Mouse (Mus musculus): ENCODE data around the gene Wrap73. TPM values are rescaled to one million over a fixed set of nuclear protein-coding genes. Genes with fewer than 3 reads are reported as not detected.

Wrap73 gene
- polyA plus RNA-seq (2014; fragmentation: Nextera tagmentation; extraction: Ambion mirVana), result 22.1 and 26.5 TPM in 2 replicates

- peaks cover 12% of the 10 kb centered on the region for H3K4me1 ChIP-seq (ENCODE audit: control insufficient read depth, insufficient read depth, low read length)
- H3K4me2 ChIP-seq, result peak within 1 kb of the TSS; percentile 96
- no peaks in the 10 kb centered on the region for H3K36me3 ChIP-seq (ENCODE audit: control insufficient read depth, insufficient read depth, low read length)
- peak; percentile 91 for ATAC-seq (replicated peaks; ENCODE audit: insufficient number of reproducible peaks, low FRiP score, low TSS enrichment)
- no peaks in the 10 kb centered on the region for H3K9me3 ChIP-seq (replicated peaks; ENCODE audit: control insufficient read depth, low read length)
- WGBS (ENCODE audit: insufficient replicate concordance), result 2% methylated on average over 46 of the region's 49 CpGs
- H3K27ac ChIP-seq (ENCODE audit: low read depth, low read length), result peak within 1 kb of the TSS; percentile 62
- peaks cover 44% of the 10 kb centered on the region for H3K27me3 ChIP-seq (ENCODE audit: control insufficient read depth, insufficient read depth, low read length)
- H3K9ac ChIP-seq (ENCODE audit: low read depth, low read length), result peak within 1 kb of the TSS; percentile 87
- peak within 1 kb of the TSS; percentile 87 for H3K4me3 ChIP-seq (ENCODE audit: low read depth, low read length)
These were observed at the start of gene Wrap73 for GRCm38 (mm10) chr4:154142211-154143040. Gene Wrap73, plus strand, starts transcription at chr4:154142372.

GRCm38 (mm10) chr4:154093210-154093609 is 49.0 kb upstream of the Wrap73 start:
- H3K4me3 ChIP-seq (ENCODE audit: low read depth, low read length), result no peak overlapping the region
- ATAC-seq (replicated peaks; ENCODE audit: insufficient number of reproducible peaks, low FRiP score, low TSS enrichment), result no peak
- H3K36me3 ChIP-seq (ENCODE audit: control insufficient read depth, insufficient read depth, low read length), result no peaks in the 10 kb centered on the region
- H3K9ac ChIP-seq (ENCODE audit: low read depth, low read length), result no peak overlapping the region
- no peak overlapping the region for H3K27ac ChIP-seq (ENCODE audit: low read depth, low read length)
- no peak overlapping the region for H3K4me2 ChIP-seq
- H3K27me3 ChIP-seq (ENCODE audit: control insufficient read depth, insufficient read depth, low read length), result peaks cover 43% of the 10 kb centered on the region
- WGBS (ENCODE audit: insufficient replicate concordance), result 21% methylated on average over 9 of the region's 9 CpGs
- H3K9me3 ChIP-seq (replicated peaks; ENCODE audit: control insufficient read depth, low read length), result no peaks in the 10 kb centered on the region
- no peaks in the 10 kb centered on the region for H3K4me1 ChIP-seq (ENCODE audit: control insufficient read depth, insufficient read depth, low read length)

- H3K4me2 ChIP-seq, result no peak overlapping the region
- 19% methylated on average over 6 of the region's 6 CpGs for WGBS (ENCODE audit: insufficient replicate concordance)
- no peak overlapping the region for H3K9ac ChIP-seq (ENCODE audit: low read depth, low read length)
- peaks cover 48% of the 10 kb centered on the region for H3K27me3 ChIP-seq (ENCODE audit: control insufficient read depth, insufficient read depth, low read length)
- H3K27ac ChIP-seq (ENCODE audit: low read depth, low read length), result no peak overlapping the region
- ATAC-seq (replicated peaks; ENCODE audit: insufficient number of reproducible peaks, low FRiP score, low TSS enrichment), result no peak
- H3K9me3 ChIP-seq (replicated peaks; ENCODE audit: control insufficient read depth, low read length), result no peaks in the 10 kb centered on the region
- no peaks in the 10 kb centered on the region for H3K36me3 ChIP-seq (ENCODE audit: control insufficient read depth, insufficient read depth, low read length)
- H3K4me3 ChIP-seq (ENCODE audit: low read depth, low read length), result no peak overlapping the region
- no peaks in the 10 kb centered on the region for H3K4me1 ChIP-seq (ENCODE audit: control insufficient read depth, insufficient read depth, low read length)
These were observed 46.1 kb upstream of the Wrap73 start for GRCm38 (mm10) chr4:154096111-154096510.

GRCm38 (mm10) chr4:154099361-154099760 is 42.8 kb upstream of the Wrap73 start:
- Histone ChIP-seq H3K4me1 (ENCODE audit: control insufficient read depth, insufficient read depth, low read length) (no peaks in the 10 kb centered on the region), H3K9ac (ENCODE audit: low read depth, low read length) (no peak overlapping the region), H3K27ac (ENCODE audit: low read depth, low read length) (no peak overlapping the region), H3K9me3 (replicated peaks; ENCODE audit: control insufficient read depth, low read length) (no peaks in the 10 kb centered on the region), H3K4me3 (ENCODE audit: low read depth, low read length) (no peak overlapping the region), H3K4me2 (no peak overlapping the region), H3K36me3 (ENCODE audit: control insufficient read depth, insufficient read depth, low read length) (no peaks in the 10 kb centered on the region), H3K27me3 (ENCODE audit: control insufficient read depth, insufficient read depth, low read length) (peaks cover 54% of the 10 kb centered on the region)
- 27% methylated on average over 7 of the region's 7 CpGs for WGBS (ENCODE audit: insufficient replicate concordance)
- ATAC-seq (replicated peaks; ENCODE audit: insufficient number of reproducible peaks, low FRiP score, low TSS enrichment), result no peak

GRCm38 (mm10) chr4:154103386-154103785 is 38.8 kb upstream of the Wrap73 start:
- no peak for ATAC-seq (replicated peaks; ENCODE audit: insufficient number of reproducible peaks, low FRiP score, low TSS enrichment)
- Histone ChIP-seq H3K9ac (ENCODE audit: low read depth, low read length) (no peak overlapping the region), H3K27me3 (ENCODE audit: control insufficient read depth, insufficient read depth, low read length) (peaks cover 52% of the 10 kb centered on the region), H3K9me3 (replicated peaks; ENCODE audit: control insufficient read depth, low read length) (no peaks in the 10 kb centered on the region), H3K36me3 (ENCODE audit: control insufficient read depth, insufficient read depth, low read length) (no peaks in the 10 kb centered on the region), H3K4me2 (no peak overlapping the region), H3K4me3 (ENCODE audit: low read depth, low read length) (no peak overlapping the region), H3K27ac (ENCODE audit: low read depth, low read length) (no peak overlapping the region), H3K4me1 (ENCODE audit: control insufficient read depth, insufficient read depth, low read length) (no peaks in the 10 kb centered on the region)
- 64% methylated on average over 8 of the region's 8 CpGs for WGBS (ENCODE audit: insufficient replicate concordance)

- peaks cover 52% of the 10 kb centered on the region for H3K27me3 ChIP-seq (ENCODE audit: control insufficient read depth, insufficient read depth, low read length)
- H3K4me3 ChIP-seq (ENCODE audit: low read depth, low read length), result no peak overlapping the region
- no peak for ATAC-seq (replicated peaks; ENCODE audit: insufficient number of reproducible peaks, low FRiP score, low TSS enrichment)
- H3K9ac ChIP-seq (ENCODE audit: low read depth, low read length), result no peak overlapping the region
- 78% methylated on average over 10 of the region's 10 CpGs for WGBS (ENCODE audit: insufficient replicate concordance)
- H3K36me3 ChIP-seq (ENCODE audit: control insufficient read depth, insufficient read depth, low read length), result no peaks in the 10 kb centered on the region
- no peaks in the 10 kb centered on the region for H3K4me1 ChIP-seq (ENCODE audit: control insufficient read depth, insufficient read depth, low read length)
- no peak overlapping the region for H3K4me2 ChIP-seq
- no peaks in the 10 kb centered on the region for H3K9me3 ChIP-seq (replicated peaks; ENCODE audit: control insufficient read depth, low read length)
- no peak overlapping the region for H3K27ac ChIP-seq (ENCODE audit: low read depth, low read length)
These were observed 38.3 kb upstream of the Wrap73 start for GRCm38 (mm10) chr4:154103912-154104311.

- H3K9ac ChIP-seq (ENCODE audit: low read depth, low read length), result no peak overlapping the region
- no peaks in the 10 kb centered on the region for H3K9me3 ChIP-seq (replicated peaks; ENCODE audit: control insufficient read depth, low read length)
- H3K36me3 ChIP-seq (ENCODE audit: control insufficient read depth, insufficient read depth, low read length), result no peaks in the 10 kb centered on the region
- H3K27ac ChIP-seq (ENCODE audit: low read depth, low read length), result no peak overlapping the region
- H3K27me3 ChIP-seq (ENCODE audit: control insufficient read depth, insufficient read depth, low read length), result peaks cover 46% of the 10 kb centered on the region
- no peaks in the 10 kb centered on the region for H3K4me1 ChIP-seq (ENCODE audit: control insufficient read depth, insufficient read depth, low read length)
- no peak overlapping the region for H3K4me3 ChIP-seq (ENCODE audit: low read depth, low read length)
- WGBS (ENCODE audit: insufficient replicate concordance), result 29% methylated on average over 20 of the region's 20 CpGs
- ATAC-seq (replicated peaks; ENCODE audit: insufficient number of reproducible peaks, low FRiP score, low TSS enrichment), result peak; percentile 61
- peak overlapping the region; percentile 47 for H3K4me2 ChIP-seq
These were observed 36.7 kb upstream of the Wrap73 start for GRCm38 (mm10) chr4:154105381-154106001.

GRCm38 (mm10) chr4:154106497-154107061 is 35.6 kb upstream of the Wrap73 start:
- no peak for ATAC-seq (replicated peaks; ENCODE audit: insufficient number of reproducible peaks, low FRiP score, low TSS enrichment)
- H3K27me3 ChIP-seq (ENCODE audit: control insufficient read depth, insufficient read depth, low read length), result peaks cover 41% of the 10 kb centered on the region
- H3K9ac ChIP-seq (ENCODE audit: low read depth, low read length), result no peak overlapping the region
- H3K9me3 ChIP-seq (replicated peaks; ENCODE audit: control insufficient read depth, low read length), result no peaks in the 10 kb centered on the region
- H3K27ac ChIP-seq (ENCODE audit: low read depth, low read length), result no peak overlapping the region
- WGBS (ENCODE audit: insufficient replicate concordance), result 73% methylated on average over 13 of the region's 13 CpGs
- no peak overlapping the region for H3K4me2 ChIP-seq
- H3K4me1 ChIP-seq (ENCODE audit: control insufficient read depth, insufficient read depth, low read length), result no peaks in the 10 kb centered on the region
- H3K4me3 ChIP-seq (ENCODE audit: low read depth, low read length), result no peak overlapping the region
- H3K36me3 ChIP-seq (ENCODE audit: control insufficient read depth, insufficient read depth, low read length), result no peaks in the 10 kb centered on the region

Data from heart, embryonic 11.5 days (tissue).